Mouse (Mus musculus) testis, adult 2 months (tissue): ENCODE results near the gene Tmem108.

Source experiments
- CTCF ChIP-seq: fragments of 200-500 bp; IDR thresholded peaks from 2 replicates; pipeline ENCODE4 v1.5.1; 2012; ENCODE audit warnings: low read depth, mild to moderate bottlenecking, inconsistent platforms, low read length, moderate library complexity; ENCODE audit not compliant: control insufficient read depth, insufficient read depth, insufficient replicate concordance
- POLR2A ChIP-seq: fragments of 200-500 bp; IDR thresholded peaks from 2 replicates; pipeline ENCODE4 v1.6.1; 2012; ENCODE audit warnings: low read depth, mild to moderate bottlenecking, inconsistent platforms, low read length, moderate library complexity; ENCODE audit not compliant: control insufficient read depth

DNA sequence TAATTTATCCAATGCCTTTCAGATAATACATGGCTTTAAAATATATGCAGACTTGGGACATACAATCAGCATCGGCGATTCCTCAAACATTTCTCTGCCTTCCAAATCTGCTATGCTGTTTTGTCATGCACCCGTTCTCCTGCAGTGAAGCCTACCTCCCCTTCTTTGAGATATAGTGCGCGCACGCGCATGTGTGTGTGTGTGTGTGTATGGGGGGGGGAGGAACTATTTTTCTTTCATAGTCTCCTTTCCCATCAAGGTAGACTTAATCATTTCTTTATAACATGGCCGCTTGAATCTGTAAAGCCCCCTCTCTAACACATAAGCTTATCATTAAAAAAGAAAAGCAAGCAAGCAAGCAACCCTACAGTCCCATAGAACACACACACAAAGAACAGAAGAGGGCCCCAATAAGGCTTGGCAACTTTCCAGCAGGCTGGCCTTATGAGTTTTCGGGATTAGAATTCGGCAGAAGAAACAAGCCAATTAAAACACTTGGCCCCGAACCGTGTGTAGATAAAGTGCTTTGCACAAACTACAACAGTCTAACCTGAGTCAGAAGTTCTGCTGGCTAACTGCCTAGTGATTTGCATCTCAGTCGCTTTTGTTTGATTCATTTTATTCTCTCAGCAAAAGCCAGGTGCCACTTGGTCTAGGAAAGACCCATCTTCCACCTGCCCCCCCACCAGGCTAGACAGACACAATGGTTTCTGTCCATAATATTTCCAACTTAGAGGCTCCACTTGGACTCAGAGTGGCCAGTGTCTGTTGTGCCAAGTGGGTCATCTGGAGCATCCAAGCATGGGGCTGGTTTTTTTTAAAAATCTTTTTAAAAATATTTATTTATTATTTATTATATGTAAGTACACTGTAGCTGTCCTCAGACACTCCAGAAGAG lies 153.2 kb downstream of the Tmem108 start:
- TF ChIP-seq CTCF (no peak), POLR2A (no peak)
